Mouse (Mus musculus) heart, embryonic 10.5 days (tissue): Measurements from ENCODE around the gene Heg1. TPM values are rescaled to one million over a fixed set of nuclear protein-coding genes. Genes with fewer than 3 reads are reported as not detected.

Source experiments
- DNase-seq: peaks from one replicate; pipeline ENCODE4 v3.0.0-alpha.2; 2017; ENCODE audit warnings: low spot score
- H3K27ac ChIP-seq: fragments of 300-500 bp; sonication (generic); 2 replicates; pipeline ENCODE4 v1.5.1; 2016; ENCODE audit warnings: mild to moderate bottlenecking
- H3K27me3 ChIP-seq: fragments of 300-500 bp; sonication (generic); 2 replicates; pipeline ENCODE4 v1.6.1; 2016; ENCODE audit warnings: mild to moderate bottlenecking; ENCODE audit not compliant: poor library complexity, insufficient read depth, severe bottlenecking
- H3K36me3 ChIP-seq: fragments of 300-500 bp; sonication (generic); 2 replicates; pipeline ENCODE4 v1.6.1; 2016; ENCODE audit warnings: mild to moderate bottlenecking, moderate library complexity
- H3K4me1 ChIP-seq: fragments of 300-500 bp; sonication (generic); 2 replicates; pipeline ENCODE4 v1.6.1; 2016; ENCODE audit warnings: mild to moderate bottlenecking
- H3K4me3 ChIP-seq: fragments of 300-500 bp; sonication (generic); 2 replicates; pipeline ENCODE4 v1.5.1; 2016; ENCODE audit warnings: mild to moderate bottlenecking, moderate library complexity
- H3K9me3 ChIP-seq: fragments of 300-500 bp; sonication (generic); 2 replicates; pipeline ENCODE4 v1.6.1; 2016; ENCODE audit warnings: mild to moderate bottlenecking, moderate library complexity
- WGBS: fragments of 180-500 bp; shearing (Covaris S2); methylation state at CpG from one replicate; pipeline ENCODE4 v1.1.7; 2016; 5-methylcytosine and 5-hydroxymethylcytosine counted together
- polyA plus RNA-seq: library from polyadenylated mRNA; unstranded; fragments of >200 nt; fragmentation: Nextera tagmentation; extraction: Ambion mirVana; gene quantifications from 2 replicates; pipeline ENCODE4 v1.2.1, GENCODE M21; 2016

The Heg1 gene
- polyA plus RNA-seq, 1 experiment from 2014 or later, result 26.3 TPM

GRCm38 (mm10) chr16:33744622-33745419 lies 60.7 kb downstream of the Heg1 start:
- no peaks in the 10 kb centered on the region for H3K27me3 ChIP-seq
- no peak for DNase-seq
- 64% methylated on average over 7 of the region's 7 CpGs for WGBS
- no peaks in the 10 kb centered on the region for H3K9me3 ChIP-seq
- H3K4me3 ChIP-seq, result no peak overlapping the region
- H3K36me3 ChIP-seq, result peaks cover 55% of the 10 kb centered on the region
- H3K27ac ChIP-seq, result no peak overlapping the region
- H3K4me1 ChIP-seq, result peaks cover 19% of the 10 kb centered on the region

GRCm38 (mm10) chr16:33745457-33745856 lies 61.3 kb downstream of the Heg1 start:
- Histone ChIP-seq H3K9me3 (no peaks in the 10 kb centered on the region), H3K36me3 (peaks cover 58% of the 10 kb centered on the region), H3K27ac (no peak overlapping the region), H3K4me1 (peaks cover 16% of the 10 kb centered on the region), H3K4me3 (no peak overlapping the region), H3K27me3 (no peaks in the 10 kb centered on the region)
- 82% methylated on average over 7 of the region's 7 CpGs for WGBS
- no peak for DNase-seq

- DNase-seq, result no peak
- 85% methylated on average over 10 of the region's 10 CpGs for WGBS
- H3K4me3 ChIP-seq, result no peak overlapping the region
- peaks cover 13% of the 10 kb centered on the region for H3K4me1 ChIP-seq
- H3K36me3 ChIP-seq, result peaks cover 62% of the 10 kb centered on the region
- no peaks in the 10 kb centered on the region for H3K27me3 ChIP-seq
- no peak overlapping the region for H3K27ac ChIP-seq
- H3K9me3 ChIP-seq, result no peaks in the 10 kb centered on the region
Measured at GRCm38 (mm10) chr16:33746074-33746676, 62.0 kb downstream of the Heg1 start.

- H3K27me3 ChIP-seq, result no peaks in the 10 kb centered on the region
- no peak overlapping the region for H3K27ac ChIP-seq
- no peak overlapping the region for H3K4me3 ChIP-seq
- peaks cover 4% of the 10 kb centered on the region for H3K4me1 ChIP-seq
- peaks cover 61% of the 10 kb centered on the region for H3K36me3 ChIP-seq
- no peak for DNase-seq
- no peaks in the 10 kb centered on the region for H3K9me3 ChIP-seq
- 67% methylated on average over 7 of the region's 7 CpGs for WGBS
Measured at GRCm38 (mm10) chr16:33747346-33747954, 63.3 kb downstream of the Heg1 start.

GRCm38 (mm10) chr16:33747994-33748393 lies 63.8 kb downstream of the Heg1 start:
- no peaks in the 10 kb centered on the region for H3K27me3 ChIP-seq
- no peaks in the 10 kb centered on the region for H3K9me3 ChIP-seq
- H3K36me3 ChIP-seq, result peaks cover 59% of the 10 kb centered on the region
- H3K4me3 ChIP-seq, result no peak overlapping the region
- peaks cover 4% of the 10 kb centered on the region; the same call in 1 of the 2 replicates for H3K4me1 ChIP-seq
- 88% methylated on average over 2 of the region's 2 CpGs for WGBS
- H3K27ac ChIP-seq, result no peak overlapping the region
- DNase-seq, result no peak

- H3K4me1 ChIP-seq, result peaks cover 4% of the 10 kb centered on the region; the same call in 1 of the 2 replicates
- H3K27ac ChIP-seq, result no peak overlapping the region
- H3K4me3 ChIP-seq, result peak overlapping the region; percentile 38
- H3K9me3 ChIP-seq, result no peaks in the 10 kb centered on the region
- DNase-seq, result no peak
- peaks cover 69% of the 10 kb centered on the region for H3K36me3 ChIP-seq
- WGBS, result 21% methylated on average over 13 of the region's 13 CpGs
- H3K27me3 ChIP-seq, result no peaks in the 10 kb centered on the region
Measured at GRCm38 (mm10) chr16:33751152-33751551, 67.0 kb downstream of the Heg1 start.

GRCm38 (mm10) chr16:33751590-33751989 lies 67.4 kb downstream of the Heg1 start:
- H3K36me3 ChIP-seq, result peaks cover 70% of the 10 kb centered on the region
- H3K27ac ChIP-seq, result 0 out of 2 replicates have a peak overlapping the region, but pooled peaks have one; percentile 13
- 58% methylated on average over 12 of the region's 12 CpGs for WGBS
- no peaks in the 10 kb centered on the region for H3K9me3 ChIP-seq
- no peaks in the 10 kb centered on the region for H3K27me3 ChIP-seq
- H3K4me3 ChIP-seq, result peak overlapping the region; percentile 38
- peaks cover 4% of the 10 kb centered on the region; the same call in 1 of the 2 replicates for H3K4me1 ChIP-seq
- DNase-seq, result no peak

GRCm38 (mm10) chr16:33752904-33753578 lies 68.9 kb downstream of the Heg1 start:
- Histone ChIP-seq H3K36me3 (peaks cover 76% of the 10 kb centered on the region), H3K27me3 (no peaks in the 10 kb centered on the region), H3K9me3 (no peaks in the 10 kb centered on the region), H3K4me1 (peaks cover 4% of the 10 kb centered on the region; the same call in 1 of the 2 replicates), H3K27ac (no peak overlapping the region), H3K4me3 (no peak overlapping the region)
- no peak for DNase-seq
- WGBS, result 83% methylated on average over 8 of the region's 8 CpGs

GRCm38 (mm10) chr16:33755293-33755692 lies 71.1 kb downstream of the Heg1 start:
- H3K27me3 ChIP-seq, result no peaks in the 10 kb centered on the region
- no peak overlapping the region for H3K27ac ChIP-seq
- peaks cover 4% of the 10 kb centered on the region; the same call in 1 of the 2 replicates for H3K4me1 ChIP-seq
- WGBS, result 83% methylated on average over 8 of the region's 8 CpGs
- no peak overlapping the region for H3K4me3 ChIP-seq
- H3K36me3 ChIP-seq, result peaks cover 64% of the 10 kb centered on the region
- no peaks in the 10 kb centered on the region for H3K9me3 ChIP-seq
- no peak for DNase-seq

GRCm38 (mm10) chr16:33755961-33756360 lies 71.8 kb downstream of the Heg1 start:
- 61% methylated on average over 16 of the region's 16 CpGs for WGBS
- Histone ChIP-seq H3K27ac (no peak overlapping the region), H3K9me3 (no peaks in the 10 kb centered on the region), H3K27me3 (no peaks in the 10 kb centered on the region), H3K36me3 (peaks cover 67% of the 10 kb centered on the region), H3K4me3 (no peak overlapping the region), H3K4me1 (peaks cover 4% of the 10 kb centered on the region; the same call in 1 of the 2 replicates)
- no peak for DNase-seq

GRCm38 (mm10) chr16:33756396-33756795 lies 72.2 kb downstream of the Heg1 start:
- Histone ChIP-seq H3K4me1 (peaks cover 5% of the 10 kb centered on the region; the same call in 1 of the 2 replicates), H3K4me3 (no peak overlapping the region), H3K36me3 (peaks cover 67% of the 10 kb centered on the region), H3K27me3 (no peaks in the 10 kb centered on the region), H3K27ac (no peak overlapping the region), H3K9me3 (no peaks in the 10 kb centered on the region)
- WGBS, result 58% methylated on average over 6 of the region's 6 CpGs
- no peak for DNase-seq

GRCm38 (mm10) chr16:33759207-33759606 lies 75.0 kb downstream of the Heg1 start:
- H3K27ac ChIP-seq, result no peak overlapping the region
- no peak for DNase-seq
- H3K4me3 ChIP-seq, result no peak overlapping the region
- peaks cover 6% of the 10 kb centered on the region; the same call in 1 of the 2 replicates for H3K4me1 ChIP-seq
- no peaks in the 10 kb centered on the region for H3K27me3 ChIP-seq
- H3K9me3 ChIP-seq, result no peaks in the 10 kb centered on the region
- 89% methylated on average over 7 of the region's 7 CpGs for WGBS
- peaks cover 66% of the 10 kb centered on the region for H3K36me3 ChIP-seq
